ENCODE assay signal across 8 mouse cellular contexts in genomic region chr11:43348571-43348970, GRCm38 (mm10).
DNase-seq lines count a peak whose midpoint lies in the region; ATAC-seq and TF ChIP-seq lines count a peak whose summit lies in the region.

No protein-coding gene starts in this region.

- no peak overlapping the region for H3K9ac ChIP-seq in ES-E14 (ENCODE audit: insufficient read depth, low read depth, low read length, poor library complexity, severe bottlenecking)
- H3K9ac ChIP-seq in forebrain, embryonic 12.5 days = no peak overlapping the region

- H3K27ac ChIP-seq in ES-E14 (ENCODE audit: insufficient read depth, low read depth, low read length, poor library complexity, severe bottlenecking) = no peak overlapping the region
- no peak overlapping the region for H3K27ac ChIP-seq in forebrain, embryonic 12.5 days
- H3K27ac ChIP-seq in layer of hippocampus, adult 2 months = no peak overlapping the region

- in situ Hi-C loops in ES-E14 (cut with MboI; ENCODE audit: low sequenced_read_pairs in 2 of 2, unreplicated experiment in 2 of 2) = no loop called here

- peak; percentile 100 for TF ChIP-seq CTCF in layer of hippocampus, adult 2 months (conservative IDR thresholded peaks at IDR 0.05)

- H3K4me3 ChIP-seq in ES-E14 (ENCODE audit: insufficient read depth in 1 of 2, low read depth in 1 of 2, low read length in 2 of 2, poor library complexity in 1 of 2, severe bottlenecking in 1 of 2) = no peak overlapping the region
- no peak overlapping the region for H3K4me3 ChIP-seq in forebrain, embryonic 12.5 days (replicated peaks)
- H3K4me3 ChIP-seq in layer of hippocampus, adult 2 months = no peak overlapping the region

- no peaks in the 10 kb centered on the region for H3K36me3 ChIP-seq in ES-E14 (ENCODE audit: control insufficient read depth, insufficient read depth, low read length, poor library complexity, severe bottlenecking)
- no peaks in the 10 kb centered on the region for H3K36me3 ChIP-seq in forebrain, embryonic 12.5 days (replicated peaks)

- DNase-seq in ES-E14 (ENCODE audit: low read depth, low spot score) = peak; percentile 73
- peak; percentile 41 for DNase-seq in c-Kit-negative CD71-positive TER-119-positive erythroid progenitor cells, embryonic 14.5 days (ENCODE audit: low read depth, low spot score)
- DNase-seq in heart, postnatal 4 days = peak; percentile 86
- DNase-seq in layer of hippocampus, adult 2 months (ENCODE audit: low spot score in 2 of 2) = peak; percentile 76 to 91
- DNase-seq in lung, postnatal 14 days = peak; percentile 90
- DNase-seq in retina, embryonic 14.5 days (ENCODE audit: low spot score) = peak; percentile 90
- peak; percentile 76 for DNase-seq in thymus, postnatal 25 days

- no peaks in the 10 kb centered on the region for H3K4me1 ChIP-seq in ES-E14 (ENCODE audit: control insufficient read depth in 2 of 2, insufficient read depth in 2 of 2, low read length in 2 of 2, poor library complexity in 1 of 2)
- H3K4me1 ChIP-seq in forebrain, embryonic 12.5 days = peaks cover 24% of the 10 kb centered on the region

- no peak overlapping the region for H3K4me2 ChIP-seq in forebrain, embryonic 12.5 days

- WGBS in forebrain, embryonic 12.5 days = 17% methylated on average over 4 of the region's 4 CpGs

- ATAC-seq in forebrain, embryonic 12.5 days (ENCODE audit: low FRiP score) = peak; percentile 57

- no peaks in the 10 kb centered on the region; the same call in 1 of the 2 replicates for H3K27me3 ChIP-seq in forebrain, embryonic 12.5 days

- no peaks in the 10 kb centered on the region for H3K9me3 ChIP-seq in ES-E14 (ENCODE audit: control insufficient read depth, insufficient read depth, low read depth, low read length)
- H3K9me3 ChIP-seq in forebrain, embryonic 12.5 days = no peaks in the 10 kb centered on the region

TF ChIP-seq in ES-E14, 5 proteins besides CTCF, POLR2A, EP300 and RAD21:
- TF ChIP-seq CHD2 (IDR thresholded peaks at IDR 0.05; ENCODE audit: low read depth, low read length) (no peak), ZC3H11A (IDR thresholded peaks at IDR 0.05; ENCODE audit: borderline replicate concordance, low read depth, low read length) (peak; percentile 91), MAFK (IDR thresholded peaks at IDR 0.05; ENCODE audit: insufficient read depth, low read depth, low read length) (no peak), ZNF384 (IDR thresholded peaks at IDR 0.05; ENCODE audit: low read depth, low read length) (no peak), HCFC1 (IDR thresholded peaks at IDR 0.05; ENCODE audit: borderline replicate concordance, insufficient read depth, low read length) (no peak)
